Mouse (Mus musculus) heart, embryonic 13.5 days (tissue): ENCODE measurements around the gene Ncstn. TPM values are rescaled to one million over a fixed set of nuclear protein-coding genes. Genes with fewer than 3 reads are reported as not detected.

Experiments used
- ATAC-seq: fragments of 200-750 bp; cut with Nextera tagmentation; 2 replicates; pipeline ENCODE4 v1.8.0; 2017; ENCODE audit warnings: moderate TSS enrichment; ENCODE audit not compliant: insufficient number of reproducible peaks, low FRiP score, low TSS enrichment; ENCODE audit errors: extremely low read depth
- H3K27ac ChIP-seq: fragments of 300-500 bp; sonication (generic); replicated peaks from 2 replicates; pipeline ENCODE4 v1.5.1; 2015; ENCODE audit warnings: moderate library complexity, mild to moderate bottlenecking, inconsistent platforms
- H3K27me3 ChIP-seq: fragments of 300-500 bp; sonication (generic); replicated peaks from 2 replicates; pipeline ENCODE4 v1.6.1; 2015; ENCODE audit warnings: mild to moderate bottlenecking, inconsistent platforms
- H3K36me3 ChIP-seq: fragments of 300-500 bp; sonication (generic); 2 replicates; pipeline ENCODE4 v1.6.1; 2015; ENCODE audit warnings: mild to moderate bottlenecking, inconsistent platforms
- H3K4me1 ChIP-seq: fragments of 300-500 bp; sonication (generic); 2 replicates; pipeline ENCODE4 v1.6.1; 2015; ENCODE audit warnings: inconsistent platforms
- H3K4me2 ChIP-seq: fragments of 300-500 bp; sonication (generic); 2 replicates; pipeline ENCODE4 v1.6.1; 2015; ENCODE audit warnings: inconsistent platforms, mild to moderate bottlenecking, moderate library complexity
- H3K4me3 ChIP-seq: fragments of 300-500 bp; sonication (generic); 2 replicates; pipeline ENCODE4 v1.5.1; 2015; ENCODE audit warnings: moderate library complexity, mild to moderate bottlenecking, inconsistent platforms
- H3K9ac ChIP-seq: fragments of 300-500 bp; sonication (generic); 2 replicates; pipeline ENCODE4 v1.6.1; 2015; ENCODE audit warnings: inconsistent platforms, mild to moderate bottlenecking, moderate library complexity
- H3K9me3 ChIP-seq: fragments of 300-500 bp; sonication (generic); 2 replicates; pipeline ENCODE4 v1.6.1; 2016; ENCODE audit warnings: inconsistent platforms
- WGBS: fragments of 180-500 bp; shearing (Covaris S2); methylation state at CpG from one replicate; pipeline ENCODE4 v1.1.7; 2015; ENCODE audit warnings: mixed read lengths; 5-methylcytosine and 5-hydroxymethylcytosine counted together
- polyA plus RNA-seq: library from polyadenylated mRNA; unstranded; fragments of >200 nt; fragmentation: Nextera tagmentation; extraction: Ambion mirVana; gene quantifications from 2 replicates; pipeline ENCODE4 v1.2.1, GENCODE M21; 2015

The Ncstn gene
- polyA plus RNA-seq, 1 experiment from 2014 or later, result 115 TPM

GRCm38 (mm10) chr1:172053541-172054440 lies 28.8 kb downstream of the Ncstn start:
- Histone ChIP-seq H3K4me1 (peaks cover 18% of the 10 kb centered on the region), H3K9ac (peak overlapping the region; percentile 74), H3K4me3 (peak overlapping the region; percentile 51), H3K9me3 (no peaks in the 10 kb centered on the region), H3K36me3 (no peaks in the 10 kb centered on the region), H3K27me3 (peaks cover 83% of the 10 kb centered on the region), H3K4me2 (peak overlapping the region; percentile 81), H3K27ac (no peak overlapping the region)
- 0 out of 2 replicates have a peak, but pooled peaks have one; percentile 20 for ATAC-seq
- 2% methylated on average over 42 of the region's 42 CpGs for WGBS

GRCm38 (mm10) chr1:172052766-172053279 lies 29.8 kb downstream of the Ncstn start:
- 5% methylated on average over 10 of the region's 10 CpGs for WGBS
- H3K27me3 ChIP-seq, result peaks cover 77% of the 10 kb centered on the region
- peak overlapping the region; percentile 81 for H3K4me2 ChIP-seq
- H3K9me3 ChIP-seq, result no peaks in the 10 kb centered on the region
- peaks cover 18% of the 10 kb centered on the region for H3K4me1 ChIP-seq
- 0 out of 2 replicates have a peak overlapping the region, but pooled peaks have one; percentile 74 for H3K9ac ChIP-seq
- no peaks in the 10 kb centered on the region for H3K36me3 ChIP-seq
- ATAC-seq, result no peak
- H3K4me3 ChIP-seq, result peak overlapping the region; percentile 51; the same call in 1 of the 2 replicates
- no peak overlapping the region for H3K27ac ChIP-seq

DNA sequence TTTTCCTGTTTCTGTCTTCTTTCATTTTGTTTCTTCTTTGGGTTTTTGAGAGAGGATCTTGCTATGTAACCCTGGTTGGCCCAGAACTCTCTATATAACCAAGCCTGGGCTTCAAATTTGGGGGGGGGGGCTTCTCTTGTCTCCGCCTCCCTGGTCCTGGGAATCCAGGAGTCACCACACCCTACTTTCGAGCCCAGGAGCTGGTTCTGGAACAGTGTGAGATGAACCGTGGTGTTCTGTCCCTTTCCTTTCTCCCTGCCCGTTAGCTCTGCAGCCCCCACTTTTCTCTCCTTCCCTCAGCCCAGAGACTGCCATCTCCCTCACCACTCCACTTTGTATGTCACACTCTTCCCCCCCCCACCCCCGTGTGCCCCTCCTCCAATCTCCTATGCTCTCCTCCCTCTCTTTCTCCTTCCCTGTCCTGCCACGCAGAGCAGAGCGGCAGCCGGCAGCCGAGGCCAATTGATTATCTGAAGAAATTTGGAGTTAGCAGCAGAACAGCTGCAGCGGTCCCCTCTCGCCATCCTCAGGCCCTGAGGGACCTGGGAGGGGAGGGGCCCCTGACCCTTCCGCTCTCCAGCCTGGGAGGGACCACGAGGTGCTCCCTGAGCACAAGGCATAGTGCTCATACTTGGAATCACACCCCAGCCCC lies 33.3 kb downstream of the Ncstn start:
- Histone ChIP-seq H3K27ac (no peak overlapping the region), H3K4me2 (no peak overlapping the region), H3K4me3 (no peak overlapping the region), H3K27me3 (peaks cover 52% of the 10 kb centered on the region), H3K36me3 (no peaks in the 10 kb centered on the region), H3K4me1 (peaks cover 15% of the 10 kb centered on the region), H3K9ac (peak overlapping the region; percentile 30; the same call in 1 of the 2 replicates), H3K9me3 (no peaks in the 10 kb centered on the region)
- no peak for ATAC-seq
- whole genome bisulfite sequencing, result 25% methylated on average over 13 of the region's 13 CpGs

GRCm38 (mm10) chr1:172048241-172048734 lies 34.3 kb downstream of the Ncstn start:
- H3K36me3 ChIP-seq, result no peaks in the 10 kb centered on the region
- H3K4me3 ChIP-seq, result peak overlapping the region; percentile 26
- ATAC-seq, result no peak
- H3K4me1 ChIP-seq, result peaks cover 5% of the 10 kb centered on the region
- H3K9me3 ChIP-seq, result no peaks in the 10 kb centered on the region
- H3K27me3 ChIP-seq, result peaks cover 43% of the 10 kb centered on the region
- peak overlapping the region; percentile 54 for H3K9ac ChIP-seq
- 0 out of 2 replicates have a peak overlapping the region, but pooled peaks have one; percentile 15 for H3K27ac ChIP-seq
- WGBS, result 28% methylated on average over 6 of the region's 6 CpGs
- peak overlapping the region; percentile 49 for H3K4me2 ChIP-seq

- peaks cover 29% of the 10 kb centered on the region for H3K27me3 ChIP-seq
- no peaks in the 10 kb centered on the region for H3K36me3 ChIP-seq
- H3K4me2 ChIP-seq, result 0 out of 2 replicates have a peak overlapping the region, but pooled peaks have one; percentile 5
- no peak overlapping the region for H3K27ac ChIP-seq
- H3K9ac ChIP-seq, result no peak overlapping the region
- no peak for ATAC-seq
- no peaks in the 10 kb centered on the region; the same call in none of the 2 replicates for H3K4me1 ChIP-seq
- no peak overlapping the region for H3K4me3 ChIP-seq
- 14% methylated on average over 5 of the region's 5 CpGs for WGBS
- no peaks in the 10 kb centered on the region for H3K9me3 ChIP-seq
Measured at GRCm38 (mm10) chr1:172046938-172047337, 35.7 kb downstream of the Ncstn start.

GRCm38 (mm10) chr1:172046410-172046809 lies 36.2 kb downstream of the Ncstn start:
- Histone ChIP-seq H3K9me3 (no peaks in the 10 kb centered on the region), H3K4me2 (no peak overlapping the region), H3K9ac (no peak overlapping the region), H3K4me1 (no peaks in the 10 kb centered on the region; the same call in none of the 2 replicates), H3K27ac (no peak overlapping the region), H3K36me3 (no peaks in the 10 kb centered on the region), H3K4me3 (no peak overlapping the region), H3K27me3 (peaks cover 24% of the 10 kb centered on the region)
- ATAC-seq, result no peak
- 59% methylated on average over 8 of the region's 8 CpGs for WGBS

DNA sequence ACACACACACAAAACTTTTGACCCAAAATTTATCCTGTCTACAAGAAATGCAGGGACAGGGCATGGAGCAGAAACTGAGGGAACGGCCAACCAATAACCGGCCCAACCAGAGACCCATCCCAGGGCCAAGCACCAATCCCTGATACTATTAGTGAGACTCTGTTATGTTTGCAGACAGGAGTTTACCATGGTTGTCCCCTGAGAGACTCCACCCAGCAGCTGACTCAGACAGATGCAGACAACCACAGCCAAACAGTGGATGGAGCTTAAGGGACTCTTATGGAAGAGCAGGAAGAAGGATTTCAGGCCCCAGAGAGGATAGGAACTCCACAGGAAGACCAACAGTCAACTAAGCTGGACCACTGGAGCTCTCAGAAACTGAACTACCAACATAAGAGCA lies 52.7 kb downstream of the Ncstn start:
- no peaks in the 10 kb centered on the region for H3K36me3 ChIP-seq
- H3K4me2 ChIP-seq, result no peak overlapping the region
- ATAC-seq, result no peak
- H3K4me3 ChIP-seq, result no peak overlapping the region
- H3K9me3 ChIP-seq, result no peaks in the 10 kb centered on the region
- no peak overlapping the region for H3K27ac ChIP-seq
- H3K4me1 ChIP-seq, result peaks cover 23% of the 10 kb centered on the region
- WGBS, result 83% methylated on average over 2 of the region's 2 CpGs
- H3K27me3 ChIP-seq, result no peaks in the 10 kb centered on the region
- no peak overlapping the region for H3K9ac ChIP-seq

- Histone ChIP-seq H3K9ac (peak within 1 kb of the TSS; percentile 97), H3K27ac (peak within 1 kb of the TSS; percentile 91), H3K27me3 (no peaks in the 10 kb centered on the region), H3K36me3 (no peaks in the 10 kb centered on the region), H3K4me2 (peak within 1 kb of the TSS; percentile 82), H3K9me3 (no peaks in the 10 kb centered on the region), H3K4me1 (peaks cover 33% of the 10 kb centered on the region), H3K4me3 (peak within 1 kb of the TSS; percentile 97)
- ATAC-seq, result no peak
- WGBS, result 65% methylated on average over 21 of the region's 21 CpGs
Measured at GRCm38 (mm10) chr1:172028394-172029275, 54.0 kb downstream of the Ncstn start, which contains the start of gene Vangl2. TSS of gene Vangl2 (minus strand) at chr1:172028444.

GRCm38 (mm10) chr1:172027809-172028102 lies 54.8 kb downstream of the Ncstn start:
- peak overlapping the region; percentile 97 for H3K9ac ChIP-seq
- H3K4me1 ChIP-seq, result peaks cover 33% of the 10 kb centered on the region
- no peak for ATAC-seq
- H3K27ac ChIP-seq, result peak overlapping the region; percentile 91
- no peaks in the 10 kb centered on the region for H3K9me3 ChIP-seq
- no peaks in the 10 kb centered on the region for H3K27me3 ChIP-seq
- no peaks in the 10 kb centered on the region for H3K36me3 ChIP-seq
- H3K4me2 ChIP-seq, result peak overlapping the region; percentile 82
- H3K4me3 ChIP-seq, result peak overlapping the region; percentile 97
- WGBS, result 21% methylated on average over 10 of the region's 10 CpGs

DNA sequence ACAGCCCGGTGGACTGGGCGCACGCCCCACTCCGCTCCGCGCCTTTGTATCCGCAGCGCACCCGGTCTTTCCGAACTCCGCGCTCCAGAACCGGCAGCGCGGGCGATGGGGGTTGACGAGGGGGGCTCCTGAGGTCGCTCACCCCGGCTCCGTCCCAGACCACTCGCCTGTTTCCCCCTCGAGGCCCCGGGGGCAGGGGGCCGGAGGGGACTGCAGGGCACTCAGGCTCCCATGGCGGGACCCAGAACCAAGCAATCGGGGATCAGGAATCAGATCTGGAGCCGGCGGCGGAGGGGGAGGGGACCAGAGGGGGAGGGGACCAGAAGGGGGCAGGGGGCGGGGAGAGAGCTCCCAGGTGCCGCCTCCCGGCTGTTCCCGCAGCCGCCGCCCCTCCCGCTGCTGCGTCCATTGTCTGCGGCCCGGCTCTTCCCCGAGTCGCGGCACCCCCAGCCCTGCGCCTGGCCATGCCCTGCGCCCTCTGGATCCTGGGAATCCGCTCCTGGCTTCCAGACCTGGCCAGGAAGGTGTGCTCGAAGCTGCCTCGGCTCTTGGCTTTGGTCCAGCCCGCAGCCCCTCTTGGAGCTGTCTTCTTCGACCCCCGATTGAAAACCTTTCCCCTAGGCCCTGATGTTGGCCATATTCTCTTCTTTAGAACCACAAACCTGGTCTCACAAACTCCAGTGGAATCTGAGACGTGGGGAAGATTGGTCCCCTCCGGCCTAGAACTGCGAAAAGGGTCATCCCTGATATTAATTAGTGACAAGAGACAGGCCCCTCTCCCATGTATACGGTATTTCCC lies 55.4 kb downstream of the Ncstn start:
- peak; percentile 64 for ATAC-seq
- H3K4me1 ChIP-seq, result peaks cover 33% of the 10 kb centered on the region
- peak overlapping the region; percentile 97 for H3K9ac ChIP-seq
- H3K27me3 ChIP-seq, result no peaks in the 10 kb centered on the region
- WGBS, result under 1% methylated on average over 44 of the region's 54 CpGs
- H3K4me2 ChIP-seq, result peak overlapping the region; percentile 82
- 0 out of 2 replicates have a peak, but pooled peaks cover under 1% of the 10 kb centered on the region for H3K36me3 ChIP-seq
- H3K4me3 ChIP-seq, result peak overlapping the region; percentile 97
- no peaks in the 10 kb centered on the region for H3K9me3 ChIP-seq
- peak overlapping the region; percentile 91 for H3K27ac ChIP-seq
